Mouse (Mus musculus): ENCODE measurements around the gene Satb1. TPM values are rescaled to one million over a fixed set of nuclear protein-coding genes. Genes with fewer than 3 reads are reported as not detected.

Satb1 gene
- polyA plus RNA-seq, 1 experiment from 2014 or later = 16.1 TPM

DNA sequence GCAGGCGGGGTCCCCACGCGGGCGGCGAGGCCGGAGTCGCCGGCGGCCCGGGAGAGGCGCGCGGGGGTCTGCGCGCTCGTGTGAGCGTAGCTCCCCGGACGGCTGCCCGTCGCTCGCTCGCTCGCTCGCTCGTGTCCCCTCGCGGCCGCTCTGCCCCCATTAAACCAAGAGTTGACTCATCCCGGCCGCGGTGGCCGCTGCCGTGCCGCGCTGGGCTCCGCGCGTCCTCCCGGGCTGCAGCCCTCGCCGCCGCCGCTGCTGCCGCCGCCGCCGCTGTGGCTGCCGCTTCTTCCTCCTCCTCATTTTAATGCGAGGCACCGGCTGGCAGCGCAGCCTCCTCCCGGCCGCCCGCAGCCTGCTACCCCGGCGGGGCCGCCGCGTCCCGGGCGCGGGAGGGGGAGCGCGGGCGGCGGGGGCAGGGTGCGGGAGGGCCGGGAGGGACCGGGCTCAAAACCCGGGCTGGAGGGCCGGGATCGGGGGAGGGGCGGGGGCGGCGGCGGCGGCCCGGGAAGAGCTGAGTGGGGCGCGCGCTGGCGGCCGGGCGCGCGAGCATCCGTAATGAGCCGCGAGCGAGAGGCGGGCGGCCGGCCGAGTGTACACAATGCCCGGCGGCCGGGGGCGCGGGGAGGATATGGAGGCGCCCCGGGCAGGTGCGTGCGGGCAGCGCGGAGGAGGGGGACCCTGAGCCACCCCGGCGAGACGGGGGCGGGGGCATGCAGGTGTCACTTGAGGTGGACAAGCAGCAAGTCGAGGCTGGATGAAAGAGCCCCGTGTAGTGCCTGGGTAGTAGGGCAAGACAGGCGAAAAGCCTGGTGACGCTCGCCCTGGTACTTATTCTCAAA lies 19.9 kb downstream of the Satb1 start:
- H3K9me3 ChIP-seq = no peaks in the 10 kb centered on the region
- H3K4me3 ChIP-seq = peak overlapping the region; percentile 82
- peak overlapping the region; percentile 48; the same call in 1 of the 2 replicates for H3K27ac ChIP-seq
- WGBS = under 1% methylated on average over 43 of the region's 115 CpGs
- no peaks in the 10 kb centered on the region for H3K4me1 ChIP-seq
- H3K4me2 ChIP-seq (replicated peaks) = peak overlapping the region; percentile 89
- H3K9ac ChIP-seq = peak overlapping the region; percentile 85
- H3K36me3 ChIP-seq = no peaks in the 10 kb centered on the region
- H3K27me3 ChIP-seq = peaks cover 15% of the 10 kb centered on the region
- ATAC-seq (ENCODE audit: low FRiP score, low read depth) = peak; percentile 72

DNA sequence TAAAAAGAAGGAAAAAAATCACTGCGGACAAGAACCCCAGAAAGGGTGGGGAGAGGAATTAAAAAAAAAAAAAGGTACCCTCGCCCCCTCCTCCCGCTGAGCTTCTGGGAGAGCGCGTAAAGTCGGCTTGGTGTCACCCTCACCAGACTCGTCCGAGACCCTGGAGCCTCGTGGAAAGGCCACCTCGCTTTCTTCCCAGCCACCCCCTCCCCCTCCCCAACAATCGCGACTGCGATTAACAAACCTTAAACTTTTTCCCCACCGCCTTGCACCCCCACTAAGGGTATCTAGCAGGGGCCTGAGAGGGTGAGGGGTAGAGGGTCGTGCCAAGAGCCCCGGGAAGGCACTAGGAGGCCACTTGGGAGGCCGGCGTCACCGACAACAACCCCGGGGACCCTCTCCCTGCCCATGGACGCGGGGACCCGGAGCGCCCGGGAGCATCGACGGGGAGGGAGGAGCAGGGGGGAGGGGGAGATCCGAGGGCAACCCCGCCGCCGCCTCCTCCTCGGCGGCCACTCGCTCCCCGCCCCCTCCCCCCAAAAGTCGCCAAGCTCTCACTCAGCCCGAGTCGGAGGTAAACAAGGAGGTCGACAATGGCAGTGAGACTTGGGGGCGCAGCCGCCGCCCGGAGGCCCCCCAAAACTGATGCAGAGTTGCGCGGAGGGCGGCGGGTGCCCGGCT lies 20.7 kb downstream of the Satb1 start:
- Histone ChIP-seq H3K4me1 (0 out of 2 replicates have a peak, but pooled peaks cover 2% of the 10 kb centered on the region), H3K27ac (peak overlapping the region; percentile 48; the same call in 1 of the 2 replicates), H3K27me3 (peaks cover 15% of the 10 kb centered on the region), H3K36me3 (no peaks in the 10 kb centered on the region), H3K4me3 (peak overlapping the region; percentile 82), H3K9me3 (no peaks in the 10 kb centered on the region), H3K4me2 (replicated peaks) (peak overlapping the region; percentile 89), H3K9ac (peak overlapping the region; percentile 85)
- 0% methylated on average over 40 of the region's 48 CpGs for WGBS
- peak; percentile 42 for ATAC-seq (ENCODE audit: low FRiP score, low read depth)

DNA sequence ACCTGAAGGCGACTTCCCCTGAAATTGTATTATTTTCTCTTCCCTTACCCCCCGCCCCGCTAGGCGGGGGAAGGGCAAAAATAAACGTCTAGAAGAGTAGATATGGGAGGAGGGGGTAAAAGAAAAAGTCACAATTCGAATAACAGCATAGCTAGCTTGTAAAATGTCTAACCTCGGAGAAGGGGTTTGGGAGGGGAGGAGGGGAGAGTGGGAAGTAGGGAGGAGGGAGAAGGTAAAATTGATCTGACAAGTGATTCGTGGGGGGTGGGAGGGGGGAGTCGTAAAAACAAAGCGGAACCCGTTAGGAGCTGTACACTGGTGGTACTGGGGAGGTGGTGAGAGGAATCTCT lies 21.2 kb downstream of the Satb1 start:
- Histone ChIP-seq H3K9ac (peak overlapping the region; percentile 85), H3K27me3 (peaks cover 15% of the 10 kb centered on the region), H3K4me2 (replicated peaks) (peak overlapping the region; percentile 89), H3K9me3 (no peaks in the 10 kb centered on the region), H3K4me1 (0 out of 2 replicates have a peak, but pooled peaks cover 6% of the 10 kb centered on the region), H3K27ac (no peak overlapping the region), H3K4me3 (peak overlapping the region; percentile 82), H3K36me3 (no peaks in the 10 kb centered on the region)
- ATAC-seq (ENCODE audit: low FRiP score, low read depth) = peak; percentile 3; the same call in 1 of the 2 replicates
- WGBS = under 1% methylated on average over 11 of the region's 11 CpGs

DNA sequence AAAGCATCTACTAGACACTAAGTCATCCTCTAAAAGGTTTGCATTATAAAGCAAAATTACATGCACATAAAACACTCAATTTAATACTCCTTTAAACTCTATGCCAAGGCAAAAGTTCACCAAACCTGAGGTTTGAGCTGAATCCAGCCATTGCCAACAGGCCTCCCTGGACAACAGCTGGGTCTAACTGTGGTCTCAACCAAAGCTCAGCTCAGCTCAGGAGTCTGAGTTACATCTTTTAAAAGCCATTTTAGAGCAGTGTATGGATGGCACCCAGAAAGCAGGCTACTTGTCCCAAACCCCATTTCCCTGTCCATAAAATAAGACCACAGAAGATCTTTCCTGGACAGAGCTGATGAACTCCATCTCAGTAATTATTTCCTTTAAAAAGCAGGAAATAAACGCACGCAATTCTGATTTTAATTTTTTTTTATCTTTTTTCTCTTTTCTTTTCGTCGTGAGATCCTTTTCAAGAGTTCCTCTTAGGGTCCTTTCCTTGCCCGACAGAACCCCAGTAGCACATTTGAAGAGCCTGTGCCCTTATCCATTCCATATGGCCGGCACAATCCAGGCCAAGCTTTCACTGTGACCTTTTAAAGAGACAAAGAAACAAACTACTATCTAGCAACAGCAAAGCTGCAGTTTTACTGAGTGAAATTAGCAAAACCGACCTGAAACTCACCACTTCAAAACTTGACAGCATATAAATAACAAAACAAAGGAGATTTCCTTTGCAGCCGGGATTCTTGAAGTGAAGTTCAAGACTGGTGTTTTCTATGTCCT lies 21.8 kb downstream of the Satb1 start:
- Histone ChIP-seq H3K9ac (no peak overlapping the region), H3K4me1 (0 out of 2 replicates have a peak, but pooled peaks cover 10% of the 10 kb centered on the region), H3K4me2 (replicated peaks) (peak overlapping the region; percentile 89), H3K27me3 (peaks cover 14% of the 10 kb centered on the region), H3K36me3 (no peaks in the 10 kb centered on the region), H3K9me3 (no peaks in the 10 kb centered on the region), H3K27ac (no peak overlapping the region), H3K4me3 (peak overlapping the region; percentile 82)
- ATAC-seq (ENCODE audit: low FRiP score, low read depth) = no peak
- WGBS = 6% methylated on average over 8 of the region's 8 CpGs

DNA sequence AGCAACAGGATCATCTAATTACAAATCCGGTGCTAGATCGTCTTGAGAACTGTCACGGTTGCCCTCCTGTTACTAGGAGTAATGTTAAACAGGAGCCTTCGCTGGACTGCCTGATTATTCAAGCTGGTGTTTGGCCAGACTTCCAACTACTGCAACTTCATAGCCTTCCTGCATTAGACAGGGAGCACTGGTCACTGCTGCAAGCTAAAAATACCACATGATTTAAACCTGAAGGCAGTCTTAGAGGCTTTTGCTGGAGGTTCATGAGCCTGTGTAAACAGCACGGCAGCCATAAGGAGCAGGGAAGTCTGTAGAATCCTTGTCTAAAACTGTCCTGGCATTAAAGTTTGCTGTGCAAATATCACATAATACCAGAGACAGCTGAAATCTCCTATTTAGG lies 25.7 kb downstream of the Satb1 start:
- H3K4me3 ChIP-seq = no peak overlapping the region
- 0 out of 2 replicates have a peak, but pooled peaks cover 3% of the 10 kb centered on the region for H3K27me3 ChIP-seq
- no peaks in the 10 kb centered on the region; the same call in 1 of the 2 replicates for H3K36me3 ChIP-seq
- H3K9ac ChIP-seq = no peak overlapping the region
- 54% methylated on average over 5 of the region's 5 CpGs for WGBS
- peak overlapping the region; percentile 2; the same call in 1 of the 2 replicates for H3K27ac ChIP-seq
- H3K4me1 ChIP-seq = 0 out of 2 replicates have a peak, but pooled peaks cover 14% of the 10 kb centered on the region
- no peak overlapping the region for H3K4me2 ChIP-seq (replicated peaks)
- H3K9me3 ChIP-seq = no peaks in the 10 kb centered on the region
- 0 out of 2 replicates have a peak, but pooled peaks have one; percentile 33 for ATAC-seq (ENCODE audit: low FRiP score, low read depth)

DNA sequence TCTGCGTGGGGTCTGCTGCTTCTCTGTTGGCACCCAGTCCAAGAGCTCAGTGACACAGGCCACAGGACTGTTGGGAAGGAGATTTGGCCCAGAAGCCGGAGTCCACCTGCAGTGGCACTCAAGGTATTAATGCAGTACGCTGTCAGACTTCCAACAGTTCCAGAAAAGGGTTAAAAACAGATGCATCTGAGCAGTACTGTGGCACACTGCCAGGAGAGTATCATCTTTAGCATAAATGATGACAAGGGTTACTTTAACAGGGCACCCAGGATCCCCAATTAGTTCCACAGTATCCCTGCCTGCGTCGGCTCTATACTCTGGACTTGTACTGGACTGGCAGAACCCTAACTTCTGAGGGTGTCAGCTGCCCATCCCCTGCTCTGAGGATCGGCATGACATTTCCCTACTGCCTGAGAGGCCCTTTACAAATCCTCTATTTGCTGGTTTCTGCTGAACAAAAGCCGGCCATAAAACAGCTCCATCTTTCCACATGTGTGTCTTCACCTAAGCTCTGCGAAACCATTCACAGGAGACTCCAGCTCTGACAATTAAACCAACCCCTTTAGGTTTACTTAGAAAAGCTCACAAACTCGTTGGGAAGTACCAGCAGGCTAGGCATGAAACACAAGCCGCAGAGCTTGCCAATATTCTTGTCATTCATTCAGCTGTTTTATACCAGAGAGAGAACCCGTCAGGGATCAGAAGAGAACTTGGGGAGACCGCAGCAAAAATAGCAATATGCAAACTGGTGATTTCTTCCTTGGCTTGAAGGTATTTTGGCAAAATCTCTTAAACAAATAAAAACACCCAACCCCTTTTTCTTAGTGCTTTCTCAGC lies 26.7 kb downstream of the Satb1 start:
- ATAC-seq (ENCODE audit: low FRiP score, low read depth) = no peak
- Histone ChIP-seq H3K27me3 (0 out of 2 replicates have a peak, but pooled peaks cover 3% of the 10 kb centered on the region), H3K4me1 (0 out of 2 replicates have a peak, but pooled peaks cover 14% of the 10 kb centered on the region), H3K4me3 (no peak overlapping the region), H3K36me3 (no peaks in the 10 kb centered on the region; the same call in 1 of the 2 replicates), H3K9me3 (no peaks in the 10 kb centered on the region), H3K27ac (no peak overlapping the region), H3K4me2 (replicated peaks) (no peak overlapping the region), H3K9ac (no peak overlapping the region)
- WGBS = 72% methylated on average over 12 of the region's 12 CpGs

DNA sequence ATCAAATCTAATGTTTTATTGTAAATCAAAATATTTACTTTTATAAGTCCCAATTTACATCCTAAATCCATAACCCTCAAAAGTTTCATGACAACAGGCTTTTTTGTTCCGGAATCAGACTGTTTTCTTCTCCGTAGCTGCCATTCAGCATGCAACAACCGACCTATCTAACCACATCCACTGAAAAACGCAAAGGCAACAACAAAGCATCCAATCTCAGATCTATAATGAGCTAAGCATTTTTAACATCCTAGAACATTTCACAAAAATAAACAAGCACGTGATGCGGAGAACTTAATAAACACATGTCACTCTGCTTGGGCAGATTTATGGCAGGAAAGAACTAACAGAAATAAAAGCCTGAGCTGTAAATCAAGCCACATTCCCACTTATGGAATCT lies 32.9 kb downstream of the Satb1 start:
- 52% methylated on average over 6 of the region's 6 CpGs for WGBS
- H3K9me3 ChIP-seq = no peaks in the 10 kb centered on the region
- no peak overlapping the region for H3K4me3 ChIP-seq
- no peak overlapping the region for H3K4me2 ChIP-seq (replicated peaks)
- H3K36me3 ChIP-seq = no peaks in the 10 kb centered on the region; the same call in 1 of the 2 replicates
- H3K27ac ChIP-seq = no peak overlapping the region
- ATAC-seq (ENCODE audit: low FRiP score, low read depth) = no peak
- H3K4me1 ChIP-seq = 0 out of 2 replicates have a peak, but pooled peaks cover 2% of the 10 kb centered on the region
- H3K27me3 ChIP-seq = no peaks in the 10 kb centered on the region
- H3K9ac ChIP-seq = no peak overlapping the region

DNA sequence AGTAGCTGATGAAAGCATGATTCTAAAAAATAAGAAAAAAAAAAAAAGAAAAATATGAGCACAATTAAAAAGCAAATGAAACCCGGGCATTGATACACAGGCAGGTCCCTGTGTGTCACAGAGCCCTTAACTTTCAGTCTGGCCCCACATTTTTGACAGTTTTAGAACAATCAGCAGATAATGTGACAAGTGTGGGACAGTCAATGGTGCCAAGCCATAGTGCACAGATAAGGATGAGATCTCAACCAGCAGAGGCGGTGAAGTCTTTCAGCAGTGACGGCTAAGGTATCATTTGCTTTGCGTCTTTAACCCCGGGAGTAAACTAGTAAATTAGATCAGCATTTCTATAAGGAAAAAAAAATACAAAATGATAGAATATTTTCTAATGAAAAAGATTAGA lies 36.6 kb downstream of the Satb1 start:
- no peaks in the 10 kb centered on the region for H3K9me3 ChIP-seq
- H3K27me3 ChIP-seq = no peaks in the 10 kb centered on the region
- 88% methylated on average over 5 of the region's 5 CpGs for WGBS
- no peaks in the 10 kb centered on the region for H3K36me3 ChIP-seq
- no peak overlapping the region for H3K27ac ChIP-seq
- H3K4me1 ChIP-seq = 0 out of 2 replicates have a peak, but pooled peaks cover 2% of the 10 kb centered on the region
- ATAC-seq (ENCODE audit: low FRiP score, low read depth) = no peak
- no peak overlapping the region for H3K4me3 ChIP-seq
- no peak overlapping the region for H3K4me2 ChIP-seq (replicated peaks)
- no peak overlapping the region for H3K9ac ChIP-seq

DNA sequence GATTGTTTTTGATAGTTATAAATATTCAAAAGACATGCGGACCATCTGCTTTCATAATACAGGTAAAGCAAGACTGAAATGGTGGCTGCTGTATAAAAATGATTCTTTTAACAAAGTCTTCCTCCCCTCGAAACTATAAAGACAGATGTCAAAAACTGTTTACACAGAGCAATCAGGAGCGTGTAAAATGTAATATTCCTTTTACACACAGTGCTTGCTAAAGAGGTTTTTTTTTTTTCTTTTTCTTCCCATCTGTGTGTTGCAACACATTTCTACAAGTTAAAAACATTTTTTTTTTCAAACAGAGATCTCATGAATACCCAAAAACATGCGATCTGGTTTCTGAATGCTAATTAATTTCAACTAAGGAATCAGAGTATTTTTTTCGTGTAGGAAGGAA lies 41.9 kb downstream of the Satb1 start:
- H3K36me3 ChIP-seq = no peaks in the 10 kb centered on the region
- peaks cover 10% of the 10 kb centered on the region for H3K4me1 ChIP-seq
- H3K27ac ChIP-seq = no peak overlapping the region
- H3K27me3 ChIP-seq = no peaks in the 10 kb centered on the region
- no peak for ATAC-seq (ENCODE audit: low FRiP score, low read depth)
- no peak overlapping the region for H3K4me3 ChIP-seq
- no peaks in the 10 kb centered on the region for H3K9me3 ChIP-seq
- WGBS = 77% methylated on average over 5 of the region's 5 CpGs
- H3K9ac ChIP-seq = no peak overlapping the region
- no peak overlapping the region for H3K4me2 ChIP-seq (replicated peaks)

DNA sequence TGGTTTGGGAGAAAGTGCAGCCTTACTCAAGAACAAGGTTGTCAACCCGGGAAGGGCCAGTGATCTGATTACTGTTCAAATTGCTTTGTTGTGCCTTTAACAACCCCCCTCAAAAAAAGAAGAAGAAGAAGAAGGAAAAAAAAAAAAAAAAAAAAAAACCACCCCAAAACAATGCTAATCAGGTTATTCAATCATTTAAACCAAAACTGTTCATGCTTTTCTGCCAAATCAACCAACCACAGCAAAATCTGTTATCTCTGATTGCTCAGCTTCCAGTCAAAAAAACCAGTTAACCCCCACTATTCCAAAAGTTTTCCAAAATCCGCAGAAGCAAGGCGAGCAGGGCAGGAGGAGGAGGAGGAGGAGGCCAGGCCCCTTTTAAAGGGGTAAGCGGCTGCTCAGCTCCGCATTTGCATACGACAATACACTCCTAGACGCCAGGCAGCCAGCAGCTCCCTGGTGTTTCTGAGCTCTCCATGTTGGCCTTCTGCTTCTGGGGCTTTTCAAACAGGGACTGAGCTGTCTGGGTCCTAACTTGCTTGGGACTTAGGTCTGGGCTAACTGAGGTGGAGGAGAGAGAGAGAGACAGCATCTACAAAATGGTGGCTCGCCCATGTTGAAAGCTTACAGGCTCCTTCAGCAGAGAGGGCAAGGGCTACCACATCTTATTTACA lies 42.6 kb downstream of the Satb1 start:
- Histone ChIP-seq H3K9me3 (no peaks in the 10 kb centered on the region), H3K36me3 (no peaks in the 10 kb centered on the region), H3K4me3 (peak overlapping the region; percentile 1; the same call in 1 of the 2 replicates), H3K27me3 (no peaks in the 10 kb centered on the region), H3K9ac (no peak overlapping the region), H3K4me1 (peaks cover 10% of the 10 kb centered on the region), H3K27ac (no peak overlapping the region), H3K4me2 (replicated peaks) (peak overlapping the region; percentile 26)
- 21% methylated on average over 8 of the region's 8 CpGs for WGBS
- ATAC-seq (ENCODE audit: low FRiP score, low read depth) = no peak; the same call in 1 of the 2 replicates
